Mouse (Mus musculus) left cerebral cortex, adult 9 months (tissue): ENCODE measurements around the gene Gpd2.

ENCODE experiments used
- DNase-seq, 2 experiments: peaks; one replicate each; pipeline ENCODE4 v3.0.0; 2022; ENCODE audit warnings: low spot score in 2 of 2

The Gpd2 gene

GRCm38 (mm10) chr2:57237475-57237919, at the start of gene Gpd2:
Gpd2 (plus strand) TSS chr2:57237635.
- DNase-seq, result peak in 1 of 2 experiments; percentile 18

GRCm38 (mm10) chr2:57188237-57188636, 49.2 kb upstream of the Gpd2 start:
- no peak for DNase-seq

GRCm38 (mm10) chr2:57190884-57191283, 46.6 kb upstream of the Gpd2 start:
- DNase-seq, result no peak

- DNase-seq, result no peak
Observed at GRCm38 (mm10) chr2:57199046-57199445, 38.4 kb upstream of the Gpd2 start.

GRCm38 (mm10) chr2:57208472-57209083, 28.9 kb upstream of the Gpd2 start:
- DNase-seq, result no peak

GRCm38 (mm10) chr2:57211049-57212001, 26.1 kb upstream of the Gpd2 start:
- no peak for DNase-seq

- no peak for DNase-seq
Observed at GRCm38 (mm10) chr2:57213364-57213763, 24.1 kb upstream of the Gpd2 start.

GRCm38 (mm10) chr2:57223288-57224026, 14.0 kb upstream of the Gpd2 start:
- no peak for DNase-seq

GRCm38 (mm10) chr2:57225236-57225635, 12.2 kb upstream of the Gpd2 start:
- DNase-seq, result no peak

- DNase-seq, result no peak
Observed at GRCm38 (mm10) chr2:57227425-57227824, 10.0 kb upstream of the Gpd2 start.

GRCm38 (mm10) chr2:57229647-57230240, 7.7 kb upstream of the Gpd2 start:
- no peak for DNase-seq

- no peak for DNase-seq
Observed at GRCm38 (mm10) chr2:57231432-57231831, 6.0 kb upstream of the Gpd2 start.

- DNase-seq, result no peak
Observed at GRCm38 (mm10) chr2:57232328-57232727, 5.1 kb upstream of the Gpd2 start.

GRCm38 (mm10) chr2:57236246-57236645, 1.2 kb upstream of the Gpd2 start:
- DNase-seq, result no peak

GRCm38 (mm10) chr2:57237026-57237425, 409 bp upstream of the Gpd2 start:
- DNase-seq, result no peak

GRCm38 (mm10) chr2:57237920-57238613, 632 bp downstream of the Gpd2 start:
- peak; percentile 26 to 68 for DNase-seq

GRCm38 (mm10) chr2:57238614-57239165, 1.3 kb downstream of the Gpd2 start:
- no peak for DNase-seq

GRCm38 (mm10) chr2:57239356-57239755, 1.9 kb downstream of the Gpd2 start:
- DNase-seq, result no peak

- DNase-seq, result no peak
Observed at GRCm38 (mm10) chr2:57243987-57244386, 6.6 kb downstream of the Gpd2 start.

- no peak for DNase-seq
Observed at GRCm38 (mm10) chr2:57245721-57246328, 8.4 kb downstream of the Gpd2 start.
